Mouse (Mus musculus): ENCODE measurements around the gene Lsm14b. TPM values are rescaled to one million over a fixed set of nuclear protein-coding genes. Genes with fewer than 3 reads are reported as not detected.
A peak's percentile ranks its signal among the peaks of the same experiment; 100 is the strongest.

Gene Lsm14b
- polyA plus RNA-seq, 1 experiment from 2014 or later = 3.9 TPM

DNA sequence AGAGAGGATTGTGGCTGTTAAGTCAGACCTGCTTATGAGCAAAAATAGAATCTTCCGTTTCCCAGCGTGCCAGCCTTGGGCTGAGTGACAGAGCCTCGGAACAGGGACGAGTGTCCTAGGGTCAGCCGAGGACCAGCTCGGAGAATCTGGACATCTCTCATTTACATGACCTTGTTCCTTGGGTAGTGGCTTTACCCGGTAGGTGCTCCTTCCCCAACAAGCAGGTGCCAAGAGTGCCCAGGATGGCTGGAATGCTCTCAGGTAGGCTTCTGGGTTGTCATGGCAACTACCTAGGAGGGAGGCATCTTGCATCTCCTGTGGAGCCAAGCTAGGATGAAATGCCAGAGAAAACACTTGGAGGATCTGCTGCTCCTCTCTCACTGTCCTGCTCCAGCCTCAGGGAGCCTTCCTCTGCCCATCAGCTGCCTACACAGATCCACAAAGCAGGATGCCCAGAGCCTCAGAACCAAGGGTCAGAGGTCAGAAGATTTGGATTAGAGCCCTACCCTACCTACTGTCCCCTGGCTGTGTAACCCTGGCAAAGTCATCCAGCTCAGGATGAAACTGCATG lies 4.6 kb upstream of the Lsm14b start:
- 82% methylated on average over 7 of the region's 7 CpGs for WGBS
- ATAC-seq (ENCODE audit: low FRiP score, low TSS enrichment) (no peak), DNase-seq (ENCODE audit: low spot score) (no peak)
- TF ChIP-seq CTCF (IDR thresholded peaks at IDR 0.05; ENCODE audit: low read depth) (no peak), EP300 (optimal IDR thresholded peaks at IDR 0.05) (no peak)
- H3K4me3 ChIP-seq (ENCODE audit: low read depth, low read length) = no peak overlapping the region
- H3K36me3 ChIP-seq (ENCODE audit: control insufficient read depth, insufficient read depth, low read length) = no peaks in the 10 kb centered on the region
- no peak overlapping the region for H3K9ac ChIP-seq (ENCODE audit: low read length)
- H3K27me3 ChIP-seq (ENCODE audit: control insufficient read depth, insufficient read depth, low read length) = no peaks in the 10 kb centered on the region
- no peak overlapping the region for H3K27ac ChIP-seq (replicated peaks)
- no peak overlapping the region for H3K4me2 ChIP-seq (replicated peaks; ENCODE audit: low read depth)
- no peaks in the 10 kb centered on the region for H3K9me3 ChIP-seq (ENCODE audit: control insufficient read depth, low read length)
- no peaks in the 10 kb centered on the region for H3K4me1 ChIP-seq (replicated peaks; ENCODE audit: control insufficient read depth, insufficient read depth)

DNA sequence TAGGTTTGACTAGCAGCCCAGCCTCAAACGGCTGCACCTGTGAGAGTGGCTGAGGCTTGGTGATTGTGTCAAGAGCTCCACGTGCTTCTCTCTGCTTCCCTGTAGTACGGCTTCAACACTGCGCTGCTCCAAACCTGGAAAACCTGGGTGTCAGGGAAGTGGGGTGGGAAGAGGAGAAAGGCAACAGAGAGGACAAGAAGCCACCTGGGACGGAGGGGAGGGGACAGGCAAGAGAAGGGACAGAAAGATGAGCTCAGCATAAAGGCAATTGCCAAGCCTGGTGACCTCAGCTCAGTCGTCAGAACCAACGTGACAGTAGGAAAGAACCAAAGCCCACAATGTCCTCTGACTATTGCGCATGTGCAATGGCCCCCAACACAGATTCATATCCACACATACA lies 3.9 kb upstream of the Lsm14b start:
- Histone ChIP-seq H3K4me1 (replicated peaks; ENCODE audit: control insufficient read depth, insufficient read depth) (no peaks in the 10 kb centered on the region), H3K4me3 (ENCODE audit: low read depth, low read length) (no peak overlapping the region), H3K27me3 (ENCODE audit: control insufficient read depth, insufficient read depth, low read length) (no peaks in the 10 kb centered on the region), H3K9me3 (ENCODE audit: control insufficient read depth, low read length) (no peaks in the 10 kb centered on the region), H3K9ac (ENCODE audit: low read length) (no peak overlapping the region), H3K4me2 (replicated peaks; ENCODE audit: low read depth) (no peak overlapping the region), H3K27ac (replicated peaks) (no peak overlapping the region), H3K36me3 (ENCODE audit: control insufficient read depth, insufficient read depth, low read length) (no peaks in the 10 kb centered on the region)
- no peak for TF ChIP-seq CTCF (IDR thresholded peaks at IDR 0.05; ENCODE audit: low read depth)
- TF ChIP-seq EP300 (optimal IDR thresholded peaks at IDR 0.05) = no peak
- no peak for ATAC-seq (ENCODE audit: low FRiP score, low TSS enrichment)
- DNase-seq (ENCODE audit: low spot score) = no peak
- 75% methylated on average over 8 of the region's 8 CpGs for WGBS

- Histone ChIP-seq H3K9me3 (ENCODE audit: control insufficient read depth, low read length) (no peaks in the 10 kb centered on the region), H3K4me3 (ENCODE audit: low read depth, low read length) (no peak overlapping the region), H3K27ac (replicated peaks) (no peak overlapping the region), H3K4me1 (replicated peaks; ENCODE audit: control insufficient read depth, insufficient read depth) (no peaks in the 10 kb centered on the region; the same call in none of the 2 replicates), H3K36me3 (ENCODE audit: control insufficient read depth, insufficient read depth, low read length) (no peaks in the 10 kb centered on the region), H3K4me2 (replicated peaks; ENCODE audit: low read depth) (no peak overlapping the region), H3K9ac (ENCODE audit: low read length) (no peak overlapping the region), H3K27me3 (ENCODE audit: control insufficient read depth, insufficient read depth, low read length) (no peaks in the 10 kb centered on the region)
- DNase-seq (ENCODE audit: low spot score) (no peak), ATAC-seq (ENCODE audit: low FRiP score, low TSS enrichment) (no peak)
- no peak for TF ChIP-seq EP300 (optimal IDR thresholded peaks at IDR 0.05)
- 57% methylated on average over 6 of the region's 6 CpGs for WGBS
These were observed 2.0 kb upstream of the Lsm14b start for GRCm38 (mm10) chr2:180022751-180023150.

GRCm38 (mm10) chr2:180025135-180025860 lies 511 bp downstream of the Lsm14b start:
- H3K36me3 ChIP-seq (ENCODE audit: control insufficient read depth, insufficient read depth, low read length) = no peaks in the 10 kb centered on the region; the same call in 1 of the 2 replicates

DNA sequence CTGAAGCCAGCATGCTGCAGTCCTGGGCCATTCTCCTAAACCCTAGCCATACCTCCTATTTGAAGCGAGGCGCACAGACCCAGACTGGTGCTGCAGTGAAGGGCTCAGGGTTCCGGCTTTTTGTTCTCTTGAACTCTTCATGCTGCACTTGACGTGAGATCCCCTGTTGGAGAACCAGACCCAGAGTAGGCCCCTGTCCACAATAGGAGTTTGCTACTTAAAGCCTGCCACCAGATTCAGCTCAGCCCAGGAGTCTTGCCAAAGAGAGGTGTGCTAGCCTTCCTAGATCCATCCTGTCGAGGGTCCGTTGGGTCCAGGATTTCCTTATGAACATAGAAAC lies 1.0 kb downstream of the Lsm14b start:
- TF ChIP-seq EP300 (optimal IDR thresholded peaks at IDR 0.05) (no peak), CTCF (IDR thresholded peaks at IDR 0.05; ENCODE audit: low read depth) (no peak)
- ATAC-seq (ENCODE audit: low FRiP score, low TSS enrichment) (no peak), DNase-seq (ENCODE audit: low spot score) (no peak)
- H3K4me2 ChIP-seq (replicated peaks; ENCODE audit: low read depth) = peak overlapping the region; percentile 99
- H3K36me3 ChIP-seq (ENCODE audit: control insufficient read depth, insufficient read depth, low read length) = peaks cover 2% of the 10 kb centered on the region
- H3K27ac ChIP-seq (replicated peaks) = no peak overlapping the region
- H3K4me3 ChIP-seq (ENCODE audit: low read depth, low read length) = peak overlapping the region; percentile 84
- H3K9ac ChIP-seq (ENCODE audit: low read length) = peak overlapping the region; percentile 84
- no peaks in the 10 kb centered on the region for H3K27me3 ChIP-seq (ENCODE audit: control insufficient read depth, insufficient read depth, low read length)
- no peaks in the 10 kb centered on the region for H3K9me3 ChIP-seq (ENCODE audit: control insufficient read depth, low read length)
- WGBS = 13% methylated on average over 6 of the region's 6 CpGs
- H3K4me1 ChIP-seq (replicated peaks; ENCODE audit: control insufficient read depth, insufficient read depth) = no peaks in the 10 kb centered on the region; the same call in none of the 2 replicates

More at GRCm38 (mm10) chr2:180025135-180025860, 511 bp downstream of the Lsm14b start:
- Histone ChIP-seq H3K9ac (ENCODE audit: low read length) (peak overlapping the region; percentile 84), H3K4me3 (ENCODE audit: low read depth, low read length) (peak overlapping the region; percentile 84), H3K4me1 (replicated peaks; ENCODE audit: control insufficient read depth, insufficient read depth) (no peaks in the 10 kb centered on the region; the same call in none of the 2 replicates), H3K9me3 (ENCODE audit: control insufficient read depth, low read length) (no peaks in the 10 kb centered on the region), H3K27me3 (ENCODE audit: control insufficient read depth, insufficient read depth, low read length) (no peaks in the 10 kb centered on the region), H3K4me2 (replicated peaks; ENCODE audit: low read depth) (peak overlapping the region; percentile 99), H3K27ac (replicated peaks) (peak overlapping the region; percentile 93)
- 1% methylated on average over 58 of the region's 84 CpGs for WGBS
- peak; percentile 56 for DNase-seq (ENCODE audit: low spot score)
- no peak for TF ChIP-seq EP300 (optimal IDR thresholded peaks at IDR 0.05)
- TF ChIP-seq CTCF (IDR thresholded peaks at IDR 0.05; ENCODE audit: low read depth) = no peak
- peak; percentile 10 for ATAC-seq (ENCODE audit: low FRiP score, low TSS enrichment)

- 73% methylated on average over 9 of the region's 9 CpGs for WGBS
- no peaks in the 10 kb centered on the region; the same call in none of the 2 replicates for H3K4me1 ChIP-seq (replicated peaks; ENCODE audit: control insufficient read depth, insufficient read depth)
- no peak overlapping the region for H3K9ac ChIP-seq (ENCODE audit: low read length)
- H3K9me3 ChIP-seq (ENCODE audit: control insufficient read depth, low read length) = no peaks in the 10 kb centered on the region
- no peak overlapping the region for H3K4me2 ChIP-seq (replicated peaks; ENCODE audit: low read depth)
- H3K27me3 ChIP-seq (ENCODE audit: control insufficient read depth, insufficient read depth, low read length) = no peaks in the 10 kb centered on the region
- H3K36me3 ChIP-seq (ENCODE audit: control insufficient read depth, insufficient read depth, low read length) = peaks cover 15% of the 10 kb centered on the region
- no peak overlapping the region for H3K27ac ChIP-seq (replicated peaks)
- no peak for DNase-seq (ENCODE audit: low spot score)
- no peak overlapping the region for H3K4me3 ChIP-seq (ENCODE audit: low read depth, low read length)
- no peak for ATAC-seq (ENCODE audit: low FRiP score, low TSS enrichment)
- no peak for TF ChIP-seq CTCF (IDR thresholded peaks at IDR 0.05; ENCODE audit: low read depth)
- TF ChIP-seq EP300 (optimal IDR thresholded peaks at IDR 0.05) = no peak
These were observed 3.0 kb downstream of the Lsm14b start for GRCm38 (mm10) chr2:180027768-180028167.
